Mouse (Mus musculus): ENCODE measurements around the gene Coq3.
A peak's percentile ranks its signal among the peaks of the same experiment; 100 is the strongest.

The Coq3 gene

DNA sequence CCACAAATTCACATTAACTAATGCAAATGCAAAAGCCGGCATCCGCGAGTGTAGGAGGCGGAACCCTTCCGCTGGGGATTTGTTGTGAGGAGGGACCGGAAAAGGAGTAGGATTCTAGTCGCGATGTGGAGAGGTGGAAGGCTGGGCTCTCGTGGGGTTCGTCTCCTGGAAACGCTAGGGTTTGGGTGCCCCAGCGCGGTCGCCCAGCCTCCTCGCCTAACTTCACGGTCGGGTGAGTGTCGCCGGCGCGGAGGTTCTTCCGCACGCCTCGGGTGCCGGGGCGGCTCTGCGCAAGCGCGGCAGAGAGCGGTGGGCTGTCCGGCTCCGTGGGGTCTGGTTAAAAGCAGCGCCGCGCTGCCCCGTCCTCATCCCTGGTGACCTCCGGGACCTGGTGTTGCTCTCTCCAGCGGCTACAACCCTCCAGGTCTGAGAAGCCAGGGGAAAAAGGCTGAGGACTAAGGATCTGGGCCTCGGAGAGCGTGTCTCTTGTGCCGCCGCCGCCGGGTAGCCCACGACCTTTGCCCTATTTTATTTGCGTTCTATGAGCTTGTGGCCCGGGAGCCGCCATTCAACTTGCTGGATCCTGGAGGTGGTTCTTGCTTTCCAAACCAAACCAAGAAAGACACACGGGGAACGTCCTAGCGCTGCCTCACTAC, at the start of gene Coq3:
TSS of gene Coq3 (plus strand) at position 109 of the 656 bp plus-strand sequence.
- peak; percentile 89 to 96 for DNase-seq (ENCODE audit: inconsistent age in 2 of 2, low spot score in 1 of 2)

DNA sequence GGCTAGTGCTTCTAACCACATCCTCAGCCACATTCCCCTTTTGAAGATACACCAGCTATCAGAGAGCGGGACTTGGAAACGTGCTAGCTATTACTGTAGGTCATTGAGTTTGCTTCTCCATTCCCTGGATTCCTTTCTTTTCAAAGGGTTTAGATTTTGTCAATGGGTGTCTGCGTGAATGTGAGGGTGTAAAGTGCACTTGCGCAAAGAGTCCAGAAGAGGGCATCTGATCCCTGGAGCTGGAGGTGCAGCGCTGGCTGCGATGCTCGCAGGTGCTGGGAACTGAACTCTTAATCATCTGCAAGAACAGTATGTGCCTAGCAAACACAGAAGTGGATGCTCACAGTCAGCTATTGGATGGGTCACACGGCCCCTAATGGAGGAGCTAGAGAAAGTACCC, 46.6 kb upstream of the Coq3 start:
- DNase-seq (ENCODE audit: inconsistent age in 2 of 2, low spot score in 1 of 2) = no peak

GRCm38 (mm10) chr4:21847481-21848286, 31.8 kb upstream of the Coq3 start, which contains the start of gene Pnisr:
Pnisr (plus strand) TSS chr4:21847583.
- DNase-seq (ENCODE audit: inconsistent age in 2 of 2, low spot score in 1 of 2) = peak; percentile 94 to 98

DNA sequence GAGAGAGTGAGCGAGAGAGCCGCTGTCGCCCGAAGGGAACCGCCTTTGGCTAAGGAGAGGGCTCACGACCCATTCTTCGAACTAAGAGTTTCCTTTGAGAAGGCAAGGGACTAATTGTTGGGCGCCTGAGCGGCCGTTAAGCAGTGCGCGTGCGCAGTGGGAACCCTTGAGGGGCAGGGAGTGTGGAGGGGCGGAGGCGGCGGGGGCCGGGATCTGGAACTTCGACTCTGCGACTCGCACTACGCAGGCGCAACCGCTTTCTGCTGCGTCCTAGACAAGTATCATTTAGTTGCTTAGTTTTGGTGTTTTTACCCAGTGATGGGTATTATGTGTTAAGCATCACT, 31.2 kb upstream of the Coq3 start:
- peak; percentile 92 to 97 for DNase-seq (ENCODE audit: inconsistent age in 2 of 2, low spot score in 1 of 2)

GRCm38 (mm10) chr4:21857481-21857880, 22.0 kb upstream of the Coq3 start:
- no peak for DNase-seq (ENCODE audit: inconsistent age in 2 of 2, low spot score in 1 of 2)

- DNase-seq (ENCODE audit: inconsistent age in 2 of 2, low spot score in 1 of 2) = no peak
Observed at GRCm38 (mm10) chr4:21865226-21865625, 14.2 kb upstream of the Coq3 start.

DNA sequence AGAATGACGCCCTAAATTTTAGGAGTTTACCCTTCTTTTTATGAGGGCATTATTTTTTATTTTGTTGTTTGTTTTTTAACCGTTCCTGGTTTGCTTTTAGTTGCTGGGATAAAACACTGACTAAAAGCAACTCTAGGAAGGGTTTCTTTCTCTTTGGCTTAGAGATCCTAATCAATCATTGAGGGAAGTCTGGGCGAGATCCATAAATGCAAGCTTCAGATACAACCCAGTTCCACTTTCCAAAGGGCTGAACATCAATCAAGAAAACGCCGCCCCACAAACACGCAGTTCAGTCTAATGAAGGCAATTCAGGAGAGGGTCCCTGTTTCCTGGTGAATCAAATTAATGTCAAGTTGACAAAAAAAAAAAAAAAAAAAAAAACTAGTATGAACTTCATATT, 697 bp upstream of the Coq3 start:
- peak in 1 of 2 experiments; percentile 47 for DNase-seq (ENCODE audit: inconsistent age in 2 of 2, low spot score in 1 of 2)

- DNase-seq (ENCODE audit: inconsistent age in 2 of 2, low spot score in 1 of 2) = no peak
Observed at GRCm38 (mm10) chr4:21882806-21883205, 3.3 kb downstream of the Coq3 start.

DNA sequence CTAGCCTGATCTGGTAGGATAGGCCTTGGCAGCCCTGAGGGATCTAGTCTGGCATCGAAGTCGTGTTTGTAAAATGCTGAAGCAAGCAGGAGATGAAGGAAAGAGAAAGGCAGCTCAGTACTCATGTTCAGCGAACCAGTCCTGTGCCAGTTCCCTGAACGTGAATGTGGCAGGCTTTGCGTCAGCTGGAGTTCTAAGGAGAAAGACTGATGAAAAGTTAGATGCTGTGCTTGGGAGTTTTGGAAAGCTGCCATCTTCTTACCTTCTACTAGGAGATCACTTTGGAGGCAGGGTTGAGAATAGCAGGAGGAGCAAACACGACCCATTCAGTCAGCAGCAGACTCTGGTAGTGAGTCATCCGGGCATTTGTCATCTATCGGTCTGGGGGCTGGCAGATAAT, 6.4 kb downstream of the Coq3 start:
- DNase-seq (ENCODE audit: inconsistent age in 2 of 2, low spot score in 1 of 2) = no peak

DNA sequence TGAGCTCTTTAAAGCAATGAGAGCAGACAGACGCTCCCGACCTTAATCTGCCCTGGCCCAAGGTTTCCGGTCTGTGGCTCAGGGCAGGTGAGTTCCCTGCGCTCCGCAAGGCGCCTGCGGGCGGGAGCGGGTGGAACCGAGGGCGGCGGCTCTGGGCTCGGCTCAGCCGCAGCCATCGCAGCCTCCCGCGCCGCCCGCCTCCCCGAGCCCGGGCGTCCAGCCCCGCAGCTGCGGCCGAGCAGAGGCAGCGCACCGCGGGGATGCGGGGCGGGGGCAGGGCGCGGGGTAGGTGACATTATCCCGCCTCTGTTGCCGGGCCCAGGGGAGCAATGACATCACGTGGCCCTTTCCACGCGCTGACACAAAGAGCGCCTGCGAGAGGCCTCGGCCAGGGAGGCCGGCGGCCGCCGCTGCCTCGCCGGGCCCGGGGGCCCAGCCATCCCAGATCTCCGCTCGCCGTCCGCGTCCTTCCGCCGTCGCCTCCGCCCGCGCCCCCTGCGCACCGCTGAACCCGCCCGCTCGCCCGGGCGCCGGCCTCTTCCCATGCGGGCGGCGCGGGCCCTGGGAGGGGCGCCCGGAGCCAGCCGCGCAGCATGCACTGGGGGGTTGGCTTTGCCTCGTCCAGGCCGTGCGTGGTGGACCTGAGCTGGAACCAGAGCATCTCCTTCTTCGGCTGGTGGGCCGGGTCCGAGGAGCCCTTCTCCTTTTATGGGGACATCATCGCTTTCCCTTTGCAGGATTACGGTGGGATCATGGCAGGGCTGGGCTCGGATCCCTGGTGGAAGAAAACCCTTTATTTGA, 51.7 kb downstream of the Coq3 start, which contains the start of gene Faxc:
TSS of gene Faxc (plus strand) at position 359 of the 801 bp plus-strand sequence.
- DNase-seq (ENCODE audit: inconsistent age in 2 of 2, low spot score in 1 of 2) = peak; percentile 66 to 87

DNA sequence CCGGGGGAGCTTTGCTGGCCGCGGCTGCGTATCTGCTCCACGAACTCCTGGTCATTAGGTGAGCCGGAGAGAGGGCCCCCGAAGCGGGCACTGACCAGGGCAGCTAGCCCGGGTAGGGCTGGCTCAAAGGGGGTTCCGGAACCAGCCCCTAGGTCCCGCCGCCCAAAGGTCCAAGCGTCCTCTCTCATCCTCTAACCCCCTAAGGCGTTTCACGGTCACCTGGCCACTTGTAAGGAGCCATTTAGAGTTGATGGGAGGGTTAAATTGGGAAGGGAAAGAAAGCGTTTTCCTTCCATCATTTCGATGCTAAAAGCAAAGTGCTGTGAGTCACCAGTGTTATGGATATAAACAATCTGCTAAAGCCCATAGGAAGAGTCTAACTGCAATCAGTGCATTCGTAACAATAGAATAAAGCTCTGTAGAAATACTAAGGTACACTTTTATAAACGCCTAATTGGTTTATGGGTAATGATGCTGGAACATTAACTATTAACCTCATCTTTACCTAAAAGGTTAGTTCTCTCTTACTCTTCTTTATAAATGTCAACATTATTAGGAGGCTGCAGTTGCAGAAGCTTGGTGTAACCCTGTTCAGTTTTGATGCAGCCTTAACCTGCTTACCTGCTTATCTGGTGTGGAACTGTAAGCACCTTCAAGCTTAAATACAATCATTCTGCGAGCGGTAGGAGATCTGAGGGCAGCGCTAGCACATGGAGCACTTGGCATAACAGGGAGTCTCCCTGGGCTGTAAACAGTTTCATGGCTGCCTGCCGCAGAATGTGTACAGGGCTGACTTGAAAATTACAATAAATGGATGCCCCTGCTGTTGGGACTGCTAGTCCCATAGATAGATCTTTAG, 52.5 kb downstream of the Coq3 start:
- no peak for DNase-seq (ENCODE audit: inconsistent age in 2 of 2, low spot score in 1 of 2)

- DNase-seq (ENCODE audit: inconsistent age in 2 of 2, low spot score in 1 of 2) = no peak
Observed at GRCm38 (mm10) chr4:21935378-21935777, 55.9 kb downstream of the Coq3 start.

DNA sequence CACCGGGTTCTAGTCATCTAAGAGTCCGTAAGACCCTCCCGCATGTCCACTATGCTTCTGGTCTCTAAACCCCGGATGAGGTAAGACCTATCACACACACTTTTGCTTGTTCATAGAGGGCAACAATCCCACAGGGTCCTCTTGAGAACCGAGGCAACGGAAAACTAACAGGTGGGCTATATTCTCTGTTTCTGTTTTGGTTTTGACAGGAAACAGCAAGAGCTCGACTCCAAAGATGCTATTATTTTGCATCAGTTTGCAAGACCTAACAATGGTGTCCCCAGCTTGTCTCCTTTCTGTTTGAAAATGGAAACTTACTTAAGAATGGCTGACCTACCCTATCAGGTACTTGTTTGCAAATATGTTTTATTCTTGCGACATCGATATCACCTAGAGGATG, 57.0 kb downstream of the Coq3 start:
- DNase-seq (ENCODE audit: inconsistent age in 2 of 2, low spot score in 1 of 2) = no peak

DNA sequence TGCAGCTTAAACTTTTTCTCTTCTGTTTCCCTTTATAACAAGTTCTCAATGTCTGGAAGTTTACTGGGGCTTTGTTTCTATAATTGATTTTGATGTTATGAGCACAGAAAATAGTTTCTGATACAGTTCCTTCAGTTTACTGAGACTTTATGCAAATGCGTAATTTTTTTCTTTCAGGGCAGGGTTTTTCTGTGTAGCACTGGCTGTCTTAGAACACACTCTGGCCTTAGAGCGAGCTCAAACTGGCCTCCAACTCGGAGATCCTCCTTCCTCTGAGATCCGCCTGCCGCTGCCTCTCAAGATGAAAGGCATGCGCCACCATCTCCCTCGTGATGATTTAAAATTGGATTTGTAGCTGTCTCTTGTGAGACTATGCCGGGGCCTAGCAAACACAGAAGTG, 58.4 kb downstream of the Coq3 start:
- DNase-seq (ENCODE audit: inconsistent age in 2 of 2, low spot score in 1 of 2) = no peak

DNA sequence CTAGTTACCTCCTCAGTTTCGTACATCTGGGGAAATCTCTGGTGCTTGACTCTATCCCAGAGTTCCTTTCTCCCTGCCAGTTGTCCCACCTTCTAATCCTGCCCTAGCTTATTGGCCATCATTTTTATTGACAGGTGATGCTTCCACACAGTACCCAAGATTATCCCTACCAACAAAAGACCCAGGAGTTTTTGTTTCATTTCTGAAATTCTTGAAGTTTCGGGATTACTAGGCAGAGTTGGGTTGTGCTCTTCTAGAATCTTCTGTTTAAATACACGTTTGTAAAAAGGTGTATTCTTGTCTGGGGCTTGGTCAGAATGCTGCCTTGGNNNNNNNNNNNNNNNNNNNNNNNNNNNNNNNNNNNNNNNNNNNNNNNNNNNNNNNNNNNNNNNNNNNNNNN, 65.2 kb downstream of the Coq3 start:
- no peak for DNase-seq (ENCODE audit: inconsistent age in 2 of 2, low spot score in 1 of 2)

DNA sequence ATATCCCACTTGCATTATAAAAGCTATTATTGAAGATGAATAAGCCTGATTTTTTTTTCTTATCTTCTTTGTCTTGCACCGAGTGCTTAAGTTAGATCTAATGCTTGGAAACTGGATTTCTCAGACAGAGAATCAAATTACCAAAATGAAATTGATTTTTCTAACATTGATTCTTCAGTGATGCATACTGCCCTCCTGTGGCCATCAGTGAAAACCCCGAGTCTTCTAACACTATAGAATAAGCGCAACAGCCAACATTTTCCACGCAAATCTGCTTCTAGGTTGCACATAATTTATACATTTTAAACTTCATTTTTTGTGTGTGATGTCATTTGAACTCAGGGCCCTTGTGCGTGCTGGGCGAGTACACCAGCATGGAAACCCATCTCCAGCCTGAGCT, 72.0 kb downstream of the Coq3 start:
- DNase-seq (ENCODE audit: inconsistent age in 2 of 2, low spot score in 1 of 2) = peak; percentile 14 to 68

- no peak for DNase-seq (ENCODE audit: inconsistent age in 2 of 2, low spot score in 1 of 2)
Observed at GRCm38 (mm10) chr4:21952255-21952654, 72.8 kb downstream of the Coq3 start.

GRCm38 (mm10) chr4:21957570-21958321, 78.3 kb downstream of the Coq3 start:
- peak; percentile 48 to 74 for DNase-seq (ENCODE audit: inconsistent age in 2 of 2, low spot score in 1 of 2)

Measured in adrenal gland, adult (tissue).